Mouse (Mus musculus) heart, postnatal 25 days (tissue): ENCODE results near the gene Lcn4. TPM values are rescaled to one million over a fixed set of nuclear protein-coding genes. Genes with fewer than 3 reads are reported as not detected.

ENCODE experiments used
- DNase-seq: peaks from one replicate; pipeline ENCODE4 v3.0.0; 2022; ENCODE audit warnings: low spot score
- intact Hi-C: fragments of 180-260 bp; cut with DNase I; formaldehyde crosslinking; loops from one replicate; pipeline ENCODE4 v1.15.1; 2025
- total RNA-seq, 2 experiments: library from RNA; stranded (reverse); gene quantifications; 2 replicates each; pipeline ENCODE4 v1.2.3; 2021

Gene Lcn4
- total RNA-seq, 2 experiments from 2014 or later: not detected

DNA sequence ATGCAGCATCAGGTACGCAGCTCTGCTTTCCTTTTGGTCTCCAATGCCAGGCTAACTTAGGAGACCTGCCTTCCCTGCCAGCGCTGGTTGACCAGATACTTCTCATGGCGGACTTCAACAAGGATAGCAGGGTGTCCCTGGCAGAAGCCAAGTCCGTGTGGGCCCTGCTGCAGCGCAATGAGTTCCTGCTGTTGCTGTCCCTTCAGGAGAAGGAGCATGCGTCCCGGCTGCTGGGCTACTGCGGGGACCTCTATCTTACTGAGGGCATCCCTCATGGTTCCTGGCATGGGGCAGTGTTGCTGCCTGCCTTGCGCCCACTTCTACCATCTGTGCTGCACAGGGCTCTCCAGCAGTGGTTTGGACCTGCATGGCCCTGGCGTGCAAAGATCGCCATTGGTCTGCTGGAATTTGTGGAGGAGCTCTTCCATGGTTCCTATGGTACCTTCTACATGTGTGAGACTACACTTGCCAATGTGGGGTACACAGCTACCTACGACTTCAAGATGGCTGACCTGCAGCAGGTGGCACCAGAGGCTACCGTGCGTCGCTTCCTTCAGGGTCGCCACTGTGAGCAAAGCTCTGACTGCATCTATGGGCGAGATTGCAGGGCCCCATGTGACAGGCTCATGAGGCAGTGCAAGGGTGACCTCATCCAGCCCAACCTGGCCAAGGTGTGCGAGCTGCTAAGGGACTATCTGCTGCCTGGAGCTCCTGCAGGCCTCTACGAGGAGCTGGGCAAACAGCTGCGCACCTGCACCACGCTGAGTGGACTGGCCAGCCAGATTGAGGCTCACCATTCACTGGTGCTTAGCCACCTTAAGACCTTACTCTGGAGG, 35.4 kb downstream of the Lcn4 start:
- intact Hi-C loops: no loop called here
- DNase-seq: no peak

DNA sequence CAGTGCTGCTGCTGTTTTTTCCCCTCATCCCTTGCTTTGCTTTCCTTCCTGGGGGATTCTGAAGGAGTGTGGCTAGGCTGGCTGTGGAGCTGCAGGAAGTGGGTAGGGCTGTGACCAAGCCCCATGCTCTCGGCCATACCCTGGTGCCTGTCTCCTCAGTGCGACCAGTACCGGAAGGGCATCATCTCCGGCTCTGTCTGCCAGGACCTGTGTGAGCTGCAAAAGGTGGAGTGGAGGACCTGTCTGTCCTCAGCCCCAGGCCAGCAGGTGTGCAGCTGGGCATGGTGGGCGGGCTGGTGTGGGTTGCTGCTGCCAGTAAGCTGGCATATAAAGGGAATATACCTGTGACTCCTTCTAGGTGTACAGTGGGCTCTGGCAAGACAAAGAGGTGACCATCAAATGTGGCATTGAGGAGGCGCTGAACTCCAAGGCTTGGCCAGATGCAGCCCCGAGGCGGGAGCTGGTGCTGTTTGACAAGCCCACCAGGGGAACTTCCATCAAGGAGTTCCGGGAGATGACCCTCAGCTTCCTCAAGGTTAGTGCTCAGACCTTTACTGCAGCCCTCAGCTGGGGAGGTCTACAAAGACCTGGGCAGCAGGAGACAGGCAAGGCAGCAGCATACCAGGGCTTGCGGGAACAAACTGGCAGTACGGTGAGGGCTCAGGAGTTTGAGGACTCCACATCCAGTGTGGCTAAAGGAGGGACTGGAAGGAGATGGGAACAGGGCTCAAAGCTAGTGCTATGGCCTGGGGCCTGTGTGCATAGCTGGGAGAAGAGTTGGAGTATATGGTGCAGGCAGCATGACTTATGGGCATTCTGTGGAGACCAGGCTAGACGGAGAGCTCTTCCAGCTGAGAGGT, 36.2 kb downstream of the Lcn4 start:
- DNase-seq: no peak
- intact Hi-C loops: no loop called here

DNA sequence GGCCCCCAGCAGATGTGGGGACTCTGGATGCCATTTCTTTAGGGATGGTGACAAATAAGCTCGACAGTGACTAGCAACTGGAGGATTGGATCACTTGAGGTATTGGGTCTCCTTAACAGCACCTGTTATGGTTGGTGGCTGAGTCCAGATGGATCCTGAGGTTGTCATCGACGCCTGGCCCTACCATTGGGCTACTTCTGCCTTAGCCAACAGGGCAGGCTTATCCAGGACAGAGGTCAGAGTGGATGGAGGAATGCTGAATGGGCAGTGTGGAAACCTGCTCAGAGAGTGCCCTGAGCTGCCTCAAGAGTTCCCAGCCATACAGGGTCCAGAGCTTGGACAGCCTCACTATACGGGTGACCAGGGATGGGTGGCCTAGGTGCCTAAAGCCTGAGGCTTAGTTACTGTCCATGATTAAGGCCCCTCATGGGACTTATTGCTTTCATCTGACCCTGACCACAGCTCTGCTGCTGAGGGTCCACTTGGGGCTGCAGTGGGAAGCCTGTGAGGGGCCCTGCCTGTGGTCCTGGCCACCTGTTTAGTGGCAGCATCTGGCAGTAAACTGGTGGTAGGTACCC, 37.0 kb downstream of the Lcn4 start:
- intact Hi-C loops: no loop called here

DNA sequence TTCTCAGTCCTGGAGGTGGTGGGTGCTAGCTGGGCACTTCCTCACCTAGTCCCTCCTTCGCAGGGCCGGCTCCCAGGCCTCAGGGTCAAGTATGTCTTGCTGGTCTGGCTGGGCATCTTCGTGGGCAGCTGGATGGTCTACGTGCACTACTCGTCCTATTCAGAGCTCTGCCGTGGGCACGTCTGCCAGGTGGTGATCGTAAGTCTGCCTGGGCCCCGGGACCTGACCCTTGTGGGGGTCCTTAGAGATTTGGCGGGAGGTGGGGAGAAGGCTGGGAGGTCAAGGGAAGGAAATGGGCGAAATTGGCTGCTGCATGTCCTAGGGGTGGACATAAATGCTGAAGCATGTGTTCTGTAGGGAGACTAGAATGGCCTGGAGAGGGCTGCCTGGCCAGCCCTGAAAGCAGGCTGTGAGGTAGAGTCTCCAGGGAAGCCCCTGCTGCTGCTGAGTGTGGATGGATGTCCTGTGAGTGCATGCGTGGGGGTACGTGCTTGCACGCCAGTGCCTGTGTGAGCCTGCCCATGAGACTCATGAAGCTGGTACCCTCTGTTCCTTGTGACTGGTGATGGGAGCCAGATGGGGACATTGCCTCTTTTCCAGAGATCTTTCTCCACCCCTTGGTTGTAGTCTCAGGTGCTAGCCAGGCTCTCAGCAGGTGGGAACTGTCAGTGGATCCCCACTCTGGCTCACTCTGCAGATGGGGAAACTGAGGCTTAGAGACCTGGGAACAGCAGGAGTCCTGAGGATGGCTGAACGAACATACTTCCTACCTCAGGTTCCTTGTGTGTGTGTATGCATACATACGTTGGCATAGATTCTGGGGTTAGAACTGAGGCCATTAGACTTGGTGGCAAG, 38.3 kb downstream of the Lcn4 start:
- no peak for DNase-seq
- intact Hi-C loops: no loop called here

More for the DNA sequence above, 37.0 kb downstream of the Lcn4 start:
- no peak for DNase-seq

DNA sequence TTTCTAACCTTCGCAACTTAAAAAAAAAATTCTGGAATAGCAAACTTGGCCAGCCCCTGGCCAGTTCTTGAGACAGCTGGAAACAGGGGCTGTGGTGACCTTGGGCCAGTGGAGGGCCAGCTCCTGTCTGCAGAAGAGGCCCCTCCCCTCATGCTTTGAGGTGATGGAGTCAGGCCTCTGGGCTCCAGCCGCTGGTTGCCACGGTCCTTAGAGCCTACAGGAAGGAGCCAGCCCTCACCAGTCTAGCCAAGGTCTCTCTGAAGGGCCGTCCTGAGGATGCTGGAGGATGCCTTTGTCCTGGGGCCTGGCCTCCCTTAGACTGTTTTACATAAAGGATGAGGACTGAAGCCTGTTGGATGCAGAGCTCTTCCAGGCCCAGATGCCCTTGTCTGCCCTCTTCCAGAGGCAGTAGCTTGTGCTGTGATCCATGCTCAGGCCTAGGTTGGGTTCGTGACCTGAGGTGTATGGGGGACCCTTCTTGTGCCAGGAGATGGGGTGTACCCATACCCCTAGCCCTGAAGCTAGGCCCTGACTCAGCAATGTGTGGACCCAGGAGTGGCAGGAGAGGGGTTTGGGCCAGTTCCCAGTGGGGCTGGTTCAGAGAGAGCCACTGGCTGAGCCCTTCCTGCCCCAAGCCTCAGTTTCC, 42.2 kb downstream of the Lcn4 start:
- intact Hi-C loops: no loop called here
- DNase-seq: no peak

DNA sequence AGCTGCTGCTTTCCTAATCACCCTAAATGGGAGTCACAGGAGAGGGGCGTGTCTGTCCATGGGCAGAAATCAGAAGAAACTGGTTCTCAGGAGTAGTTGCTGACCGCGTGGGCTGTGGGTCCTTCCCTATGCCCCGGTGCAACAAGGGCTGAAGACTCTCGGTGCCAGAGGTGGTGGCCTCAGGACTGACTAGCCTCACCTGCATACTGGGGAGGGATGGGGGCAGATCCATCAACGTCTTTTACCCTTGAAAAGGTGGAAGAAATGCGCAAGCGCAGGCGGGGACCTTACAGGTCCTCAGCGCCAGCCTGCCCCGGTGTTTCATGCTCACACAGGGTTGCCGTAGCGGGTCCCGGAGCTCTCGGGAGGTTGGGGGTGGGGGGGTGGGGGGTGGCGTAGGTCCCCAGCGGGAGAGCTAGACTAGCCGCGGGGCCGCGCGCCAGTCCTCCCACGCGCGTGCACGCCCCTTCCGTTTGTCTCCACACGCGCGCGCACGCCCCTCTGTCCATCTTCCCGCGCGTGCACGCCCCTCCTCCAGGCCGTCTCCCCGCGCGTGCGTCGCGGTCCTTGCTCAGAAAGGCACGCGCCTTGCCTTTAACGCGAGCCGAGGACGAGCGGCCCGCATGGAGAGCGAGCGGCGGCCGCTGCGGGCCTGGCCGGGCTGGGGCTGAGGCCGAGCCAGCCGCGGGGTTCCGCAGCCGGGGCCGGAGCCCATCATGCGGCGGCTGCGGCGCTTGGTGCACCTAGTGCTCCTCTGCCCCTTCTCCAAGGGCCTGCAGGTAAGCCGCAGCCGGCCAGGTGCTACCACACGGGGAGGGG, 43.0 kb downstream of the Lcn4 start, which contains the start of gene Fam69b:
Fam69b (plus strand) TSS at position 537 of the 819 bp plus-strand sequence.
- peak; percentile 52 for DNase-seq
- intact Hi-C loops: no loop called here

DNA sequence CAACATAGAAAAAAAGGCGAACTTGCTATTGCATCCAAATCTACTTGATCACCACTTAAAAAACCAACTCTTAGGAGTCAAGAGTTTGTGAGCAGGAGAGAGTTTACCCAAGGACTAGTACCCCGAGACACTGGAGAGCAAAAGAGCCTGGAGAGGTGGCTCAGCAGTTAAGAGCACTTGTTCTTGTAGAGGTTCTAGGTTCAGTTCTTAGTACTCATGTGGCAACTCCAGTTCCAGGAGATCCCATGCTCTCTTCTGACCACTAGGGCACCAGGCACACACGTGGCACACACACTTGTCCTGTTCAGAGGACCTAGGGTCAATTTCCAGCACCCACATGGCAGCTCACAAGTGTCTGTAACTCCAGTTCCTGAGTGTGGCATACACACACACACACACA, 45.0 kb downstream of the Lcn4 start:
- intact Hi-C loops: no loop called here
- no peak for DNase-seq

DNA sequence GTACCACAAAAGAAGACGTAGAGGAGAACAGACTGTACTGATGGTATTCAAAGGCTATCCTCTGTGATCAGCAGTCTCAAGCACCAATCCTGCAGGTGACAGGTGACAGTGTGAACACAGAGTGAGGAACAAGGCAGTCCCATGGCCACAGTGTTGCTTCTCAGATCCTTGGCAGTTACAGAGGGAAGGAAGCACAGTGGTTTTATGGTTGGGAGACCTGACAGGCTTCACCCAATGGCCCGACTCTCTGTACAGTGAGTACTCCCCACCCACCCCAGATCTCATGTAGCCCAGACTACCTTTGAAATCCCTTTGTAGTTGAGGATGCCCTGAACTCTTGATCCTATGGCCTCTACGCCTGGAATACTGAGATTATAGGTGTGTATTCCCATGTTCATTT, 45.7 kb downstream of the Lcn4 start:
- intact Hi-C loops: no loop called here
- DNase-seq: no peak

DNA sequence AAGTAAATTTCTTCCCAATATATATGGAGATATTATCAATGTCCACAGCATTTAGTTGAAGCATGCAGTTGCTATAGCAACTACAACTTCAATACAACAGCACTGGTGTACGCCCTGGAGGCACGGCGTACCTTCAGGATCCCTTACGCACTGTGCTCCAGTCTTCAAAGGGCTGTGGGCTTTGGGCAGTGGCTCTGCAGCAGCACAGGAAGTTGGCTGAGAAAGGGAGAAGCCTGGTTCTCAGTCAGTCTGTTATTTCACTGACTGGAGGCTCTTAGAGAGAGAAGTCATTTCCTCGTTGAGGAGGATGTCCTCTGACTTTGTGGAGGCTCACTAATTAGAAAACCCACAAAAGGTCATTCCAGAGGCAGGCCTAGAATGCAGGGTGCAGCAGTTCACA, 48.1 kb downstream of the Lcn4 start:
- intact Hi-C loops: no loop called here
- DNase-seq: no peak

DNA sequence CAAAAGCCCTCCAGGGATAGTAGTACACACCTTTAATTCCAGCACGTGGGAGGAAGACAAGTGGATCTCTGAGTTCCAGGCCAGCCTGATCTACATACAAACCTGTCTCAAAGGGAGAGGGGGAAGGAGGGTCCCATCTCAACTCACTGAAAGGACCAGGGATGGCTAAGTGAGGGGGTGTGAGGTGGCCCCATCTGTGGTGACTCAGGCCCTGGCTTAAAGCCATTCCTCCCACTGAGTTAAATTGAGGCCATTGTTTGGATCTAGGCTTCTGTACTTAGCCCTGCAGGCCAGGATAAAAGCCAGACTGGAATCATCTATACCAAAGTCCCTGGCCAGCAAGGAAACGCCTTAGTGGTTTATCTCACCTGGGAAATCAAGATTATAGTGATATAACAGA, 49.8 kb downstream of the Lcn4 start:
- DNase-seq: no peak
- intact Hi-C loops: no loop called here

DNA sequence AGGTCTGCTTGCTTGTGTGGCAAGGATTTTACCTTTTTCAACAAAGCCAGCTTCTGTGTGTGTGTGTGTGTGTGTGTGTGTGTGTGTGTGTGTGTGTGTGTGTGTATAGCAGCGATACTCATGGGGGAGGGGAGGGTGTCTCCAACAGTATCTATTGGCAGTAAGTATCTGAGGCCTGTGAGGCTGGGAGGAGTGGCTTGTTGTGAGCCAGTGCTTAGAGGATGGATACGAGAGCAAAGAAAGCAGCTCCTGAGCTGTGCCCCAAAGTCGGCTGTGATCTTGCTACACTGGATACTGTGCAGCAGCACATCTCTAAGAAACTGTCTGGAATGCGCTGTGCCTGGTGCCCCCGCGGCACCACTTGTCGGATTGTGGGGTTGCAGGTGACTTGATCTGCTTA, 53.2 kb downstream of the Lcn4 start:
- intact Hi-C loops: no loop called here
- no peak for DNase-seq

Other genes with a start within 250 kb of the Lcn4 start
- 10 to 100 TPM; 34.9 to 38.8 TPM for gene Sec16a, start 226.1 kb downstream of the Lcn4 start, total RNA-seq
- 10 to 100 TPM; 27.5 to 32.3 TPM for gene Notch1, start 154.6 kb downstream of the Lcn4 start, total RNA-seq
- gene Egfl7, start 91.3 kb downstream of the Lcn4 start, total RNA-seq: 100 to 1,000 TPM; 149 to 179 TPM
- gene Gm20532, start 84.6 kb downstream of the Lcn4 start, total RNA-seq: not detected
- 10 to 100 TPM; 49.7 to 51.6 TPM for gene Agpat2, start 66.9 kb downstream of the Lcn4 start, total RNA-seq
- gene Fam69b, start 42.8 kb downstream of the Lcn4 start, total RNA-seq: 10 to 100 TPM; 26.9 to 28.9 TPM
- not detected for gene Abo, start 193.7 kb upstream of the Lcn4 start, total RNA-seq
- 10 to 100 TPM; 12.2 to 13.9 TPM for gene Surf6, start 231.6 kb upstream of the Lcn4 start, total RNA-seq
- gene Med22, start 239.4 kb upstream of the Lcn4 start, total RNA-seq: 10 to 100 TPM; 23.7 to 25.6 TPM
- 100 to 1,000 TPM; 274 to 280 TPM for gene Rpl7a, start 239.5 kb upstream of the Lcn4 start, total RNA-seq
- gene Surf2, start 245.1 kb upstream of the Lcn4 start, total RNA-seq: 10 to 100 TPM; 14.7 to 14.8 TPM
- 10 to 100 TPM; 49.4 to 49.7 TPM for gene Surf1, start 245.2 kb upstream of the Lcn4 start, total RNA-seq